Mouse (Mus musculus) c-Kit-positive CD71-negative TER-119-negative erythroid progenitor cells, embryonic 14.5 days (primary cell): ENCODE results near the gene Tcp10c.
"Not testable (repeated sequence)": the region's sequence is repeated elsewhere in the genome, so short reads cannot be mapped to it uniquely, and the experiment has no call there.

ENCODE experiments used
- DNase-seq: peaks from one replicate; pipeline ENCODE4 v3.0.0-alpha.2; 2013; ENCODE audit warnings: low read depth

The Tcp10c gene

DNA sequence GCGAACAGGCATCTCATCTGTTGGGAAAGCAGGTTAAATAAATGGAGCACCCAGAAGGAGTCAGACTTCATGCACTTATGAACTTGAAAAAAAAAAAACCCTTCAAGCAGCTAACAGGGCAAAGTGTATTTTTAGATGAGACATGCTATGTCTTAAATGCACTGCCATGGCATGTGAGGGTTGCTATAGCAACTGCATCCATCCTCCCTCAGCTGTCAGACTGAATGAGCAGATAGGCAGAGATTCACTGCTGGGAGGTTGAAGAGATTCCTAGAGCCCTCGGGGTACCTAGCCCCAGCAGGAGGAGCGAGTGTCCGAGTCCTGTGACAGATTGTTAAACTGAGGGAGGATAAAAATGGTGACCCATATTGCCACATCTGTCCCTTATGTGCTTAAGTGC is 36.6 kb downstream of the Tcp10c start:
- DNase-seq, result not testable (repeated sequence)

DNA sequence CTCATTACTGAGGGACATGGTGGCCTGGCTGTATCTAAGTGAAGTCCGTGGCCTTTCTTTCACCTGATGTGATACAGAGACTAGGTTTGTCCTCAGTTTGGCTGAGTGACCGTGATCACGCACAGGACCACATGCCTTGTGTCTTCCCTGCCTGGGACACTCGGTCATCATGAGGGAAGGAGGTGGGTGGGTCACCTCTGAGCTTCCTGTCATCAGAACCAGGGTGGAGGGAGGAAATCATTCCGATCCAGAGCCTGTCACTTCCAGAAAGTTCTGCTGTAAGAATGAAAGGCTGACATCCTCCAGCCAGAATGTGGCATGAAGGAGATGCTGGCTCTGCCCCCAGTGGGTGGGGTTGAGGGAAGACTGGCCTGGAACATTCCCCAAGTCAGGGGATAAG is 45.6 kb downstream of the Tcp10c start:
- not testable (repeated sequence) for DNase-seq

DNA sequence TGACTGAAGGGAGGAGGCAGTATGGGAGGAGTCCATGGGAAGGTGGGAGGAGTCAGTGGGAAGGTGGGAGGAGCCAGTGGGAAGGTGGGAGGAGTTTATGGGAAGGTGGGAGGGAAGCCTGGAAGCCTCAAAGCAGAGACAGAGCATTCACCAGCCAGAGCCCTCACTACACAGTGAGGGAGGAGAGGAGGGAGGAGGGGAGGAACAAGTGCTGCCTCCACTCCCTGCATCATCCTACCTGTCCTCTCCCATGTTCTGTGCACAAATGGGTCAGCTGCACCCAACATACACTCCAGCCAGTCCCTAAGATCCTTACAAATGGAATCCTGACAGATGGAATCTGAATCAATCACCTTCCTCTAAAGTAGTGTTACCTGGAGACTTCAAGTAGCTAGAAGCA is 47.7 kb downstream of the Tcp10c start:
- DNase-seq, result not testable (repeated sequence)

DNA sequence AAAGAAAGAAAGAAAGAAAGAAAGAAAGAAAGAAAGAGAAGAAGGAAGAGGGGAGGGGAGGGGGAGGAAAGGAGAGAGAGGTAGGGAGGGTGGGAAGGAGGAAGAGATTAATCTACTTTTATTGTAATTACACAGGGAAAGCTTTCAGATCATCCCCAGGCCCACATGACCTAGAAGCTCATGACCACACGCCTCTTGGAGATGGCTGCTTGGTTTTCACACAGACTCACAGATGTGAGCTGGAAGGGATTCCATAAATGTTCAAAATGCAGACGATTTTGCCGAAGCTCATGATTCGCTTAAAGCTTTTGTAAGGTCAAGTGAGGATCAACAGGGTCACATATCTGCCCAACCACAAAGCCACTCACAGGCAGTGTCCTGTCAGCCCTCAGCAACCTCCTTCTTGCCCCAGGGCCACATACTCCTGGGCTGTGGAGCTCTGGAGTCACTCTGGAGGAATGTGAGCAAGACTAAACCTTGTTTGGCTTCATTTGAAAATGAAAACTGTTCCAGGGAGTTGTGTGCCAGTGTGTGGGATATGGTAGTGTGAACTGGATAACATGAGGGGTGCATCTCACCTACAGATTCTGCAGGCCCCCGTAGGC is 49.3 kb downstream of the Tcp10c start:
- DNase-seq, result not testable (repeated sequence)

DNA sequence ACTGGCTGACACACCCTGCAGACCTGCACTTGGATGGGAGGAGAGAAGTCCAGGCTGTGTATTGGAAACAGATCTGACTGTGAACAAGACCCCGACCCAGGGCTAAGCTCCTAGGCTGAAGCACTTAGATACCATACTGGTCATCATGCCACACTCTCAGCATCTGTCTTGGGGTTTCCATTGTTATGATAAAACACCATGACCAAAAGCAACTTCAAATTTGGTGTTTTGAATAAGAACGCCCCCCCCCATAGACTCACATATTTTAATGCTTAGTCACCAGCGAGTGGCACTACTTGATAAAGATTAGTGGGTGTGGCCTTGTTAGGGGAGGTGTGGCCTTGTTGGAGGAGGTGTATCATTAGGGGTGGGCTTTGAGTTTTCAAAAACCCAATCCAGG is 51.7 kb downstream of the Tcp10c start:
- DNase-seq, result not testable (repeated sequence)

DNA sequence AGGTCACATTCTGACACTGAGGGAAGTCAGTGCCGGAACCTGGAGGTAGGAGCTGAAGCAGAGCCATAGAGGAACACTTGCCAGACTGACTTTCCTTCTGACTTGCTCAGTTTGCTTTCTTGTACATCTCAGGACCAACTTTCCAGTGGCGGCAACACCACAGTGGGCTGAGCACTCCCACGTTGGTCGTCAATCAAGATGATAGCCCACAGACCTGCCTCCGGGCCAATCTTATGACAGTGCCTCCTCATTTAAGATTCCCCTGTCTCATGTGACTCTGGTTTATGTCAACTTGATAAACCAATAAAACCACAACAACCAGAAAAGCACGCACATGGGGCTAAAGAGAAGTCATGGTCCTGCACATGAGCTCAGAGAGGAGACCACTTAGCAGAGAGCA is 52.3 kb downstream of the Tcp10c start:
- DNase-seq, result not testable (repeated sequence)

DNA sequence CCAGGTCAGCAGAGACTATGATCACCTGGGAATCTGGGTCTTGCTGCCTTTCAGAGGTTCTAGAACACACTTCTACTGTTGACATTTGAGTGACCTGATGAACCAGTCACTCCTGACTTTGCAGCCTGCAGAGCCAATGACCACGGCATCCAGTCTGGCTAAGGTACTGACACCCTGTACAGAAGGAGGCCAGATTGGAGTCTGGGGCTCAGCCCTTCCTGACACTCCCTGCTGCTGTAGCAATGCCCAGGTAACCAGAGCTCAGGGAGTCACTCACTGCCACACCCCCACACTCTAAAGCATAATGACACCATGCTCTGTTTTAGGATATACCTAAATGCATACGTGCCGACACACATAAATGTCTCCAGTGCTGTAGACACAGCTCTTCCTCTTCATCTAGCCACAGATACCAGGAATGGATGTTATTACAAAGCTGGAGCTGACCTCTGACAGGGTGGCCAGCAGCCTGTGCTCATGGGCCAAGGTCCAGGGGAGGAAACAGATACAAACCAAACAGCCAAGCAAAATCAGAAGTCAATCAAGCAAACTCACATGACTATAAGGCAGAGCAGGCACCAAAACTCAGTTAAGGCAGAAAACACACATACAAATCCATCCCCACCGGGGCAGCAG is 53.4 kb downstream of the Tcp10c start:
- DNase-seq, result not testable (repeated sequence)

DNA sequence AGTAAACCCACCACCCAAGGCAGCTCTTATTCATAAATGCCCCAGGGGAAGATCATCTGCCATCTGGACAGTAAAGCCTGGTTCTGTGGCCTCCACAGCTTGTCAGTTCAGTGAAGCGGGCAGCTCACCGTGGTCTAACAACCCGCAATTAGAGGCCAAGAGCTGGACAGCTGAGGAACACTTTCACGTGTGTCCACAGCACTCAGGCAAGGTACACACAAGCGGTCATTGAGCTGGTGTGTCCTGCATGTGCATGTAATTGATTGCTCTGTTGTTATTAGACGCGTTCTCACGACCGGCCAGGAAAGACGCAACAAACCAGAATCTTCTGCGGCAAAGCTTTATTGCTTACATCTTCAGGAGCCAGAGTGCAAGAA is 53.9 kb downstream of the Tcp10c start:
- DNase-seq, result not testable (repeated sequence)

DNA sequence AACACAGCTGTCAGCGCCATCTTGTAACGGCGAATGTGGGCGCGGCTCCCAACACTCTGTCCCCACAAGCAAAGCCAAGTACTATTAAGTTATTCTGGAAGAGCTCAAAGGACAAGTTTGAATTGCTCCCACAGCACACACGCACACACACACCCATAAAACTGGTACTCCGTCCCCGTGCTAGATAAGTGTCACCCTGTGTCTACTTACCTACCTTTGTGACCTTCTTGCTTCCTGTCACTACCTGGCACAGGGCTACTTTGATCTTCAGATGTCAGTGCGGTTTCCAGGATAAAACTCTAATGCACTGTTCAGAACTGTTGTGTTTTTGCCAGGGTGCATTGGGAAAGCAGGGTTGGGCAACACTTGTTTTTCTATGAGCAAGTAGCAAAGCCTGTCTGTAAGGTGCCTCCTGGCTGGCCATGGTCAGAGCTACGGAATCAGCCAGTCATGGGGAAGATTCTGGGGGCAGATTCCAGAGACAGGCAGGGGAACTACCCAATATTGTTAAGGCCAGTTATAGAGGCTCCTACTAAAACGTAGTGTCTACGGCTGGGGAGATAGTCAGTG is 66.7 kb downstream of the Tcp10c start:
- not testable (repeated sequence) for DNase-seq

DNA sequence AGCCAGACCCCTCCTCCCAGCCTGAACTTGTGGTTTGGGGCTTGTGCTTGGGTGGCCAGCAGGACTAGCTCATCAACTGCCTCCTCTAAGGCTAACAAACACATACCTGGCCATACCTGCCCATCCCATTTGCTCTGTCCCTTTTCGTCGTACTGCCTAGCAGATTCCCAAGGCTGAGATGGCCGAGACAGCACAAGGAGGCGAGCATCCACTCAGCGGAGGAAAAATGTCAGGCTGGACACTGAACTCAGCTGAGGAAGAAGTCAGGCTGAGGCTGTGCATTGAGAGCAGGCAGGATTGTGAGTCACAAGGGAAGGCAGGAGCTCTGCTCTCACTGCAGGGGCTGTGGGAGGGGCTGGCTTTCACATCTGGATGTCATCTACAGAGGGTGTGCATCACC is 68.3 kb downstream of the Tcp10c start:
- not testable (repeated sequence) for DNase-seq

DNA sequence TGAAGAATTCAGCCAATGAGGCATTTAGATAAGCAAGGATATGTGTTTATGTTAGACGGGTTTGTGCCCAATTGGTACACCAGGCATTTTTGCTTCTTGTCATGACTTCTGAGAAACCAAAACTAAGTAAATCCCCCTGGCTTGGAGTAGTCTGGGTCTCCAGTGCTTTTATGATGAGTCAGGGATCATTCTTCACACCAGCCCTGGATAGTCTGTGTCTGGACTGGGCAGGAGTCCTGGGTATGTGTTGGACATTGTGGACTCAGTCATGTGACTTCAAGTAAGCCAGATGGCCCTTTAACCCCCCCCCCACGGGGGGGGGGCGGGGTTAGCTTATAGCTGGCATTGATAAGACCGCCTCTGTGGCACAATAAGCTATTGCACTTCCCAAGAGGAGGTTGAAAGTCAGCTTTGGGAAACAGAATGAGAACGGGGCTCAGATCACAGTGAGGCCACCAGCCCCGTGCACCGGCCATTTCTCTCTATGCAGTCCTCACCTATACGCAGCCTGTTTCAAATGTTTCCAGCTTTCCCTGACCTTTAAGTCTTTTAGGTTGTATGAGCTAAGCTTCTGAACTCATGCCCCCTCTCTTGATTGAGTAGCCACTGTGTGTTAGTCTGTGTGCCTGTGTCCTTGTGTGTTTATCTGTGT is 69.1 kb downstream of the Tcp10c start:
- DNase-seq, result not testable (repeated sequence)

DNA sequence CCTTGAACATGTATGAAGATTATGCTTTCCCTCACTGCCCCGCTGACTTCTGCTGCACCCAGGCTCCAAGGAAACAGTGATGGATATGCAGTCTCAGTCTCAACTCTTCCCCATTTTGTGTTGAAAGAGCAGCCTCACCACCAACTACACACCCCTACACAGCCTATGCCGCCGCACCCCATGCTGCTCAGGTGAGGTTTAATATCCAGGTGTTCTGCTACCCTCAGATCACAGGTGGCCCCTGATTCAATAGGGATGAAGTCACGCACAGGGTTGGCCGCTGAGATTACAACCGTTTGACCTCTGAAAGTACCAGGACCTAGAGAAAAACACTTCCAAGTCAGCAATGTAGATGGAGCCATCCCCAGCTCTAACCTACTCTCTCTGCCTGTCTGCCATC is 69.9 kb downstream of the Tcp10c start:
- not testable (repeated sequence) for DNase-seq

DNA sequence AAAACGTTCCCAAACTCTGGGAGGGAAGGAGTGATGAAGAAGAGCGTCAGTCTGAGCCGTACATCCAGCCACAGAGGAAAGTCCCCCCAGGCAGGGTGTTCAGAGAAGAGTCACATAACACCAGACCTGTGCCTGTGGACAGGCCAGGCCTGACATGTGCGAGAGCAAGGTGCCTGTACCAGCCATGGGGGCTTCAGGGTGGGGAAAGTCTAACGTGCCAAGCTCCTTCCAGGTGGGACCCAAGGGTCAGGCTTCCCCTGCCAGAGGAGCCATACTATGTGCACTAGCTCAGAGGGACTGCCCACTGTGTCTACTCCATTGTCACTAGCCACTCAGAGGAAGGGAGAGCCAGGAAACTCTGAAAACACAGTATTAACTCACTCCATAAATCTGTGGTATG is 71.3 kb downstream of the Tcp10c start:
- DNase-seq, result not testable (repeated sequence)

DNA sequence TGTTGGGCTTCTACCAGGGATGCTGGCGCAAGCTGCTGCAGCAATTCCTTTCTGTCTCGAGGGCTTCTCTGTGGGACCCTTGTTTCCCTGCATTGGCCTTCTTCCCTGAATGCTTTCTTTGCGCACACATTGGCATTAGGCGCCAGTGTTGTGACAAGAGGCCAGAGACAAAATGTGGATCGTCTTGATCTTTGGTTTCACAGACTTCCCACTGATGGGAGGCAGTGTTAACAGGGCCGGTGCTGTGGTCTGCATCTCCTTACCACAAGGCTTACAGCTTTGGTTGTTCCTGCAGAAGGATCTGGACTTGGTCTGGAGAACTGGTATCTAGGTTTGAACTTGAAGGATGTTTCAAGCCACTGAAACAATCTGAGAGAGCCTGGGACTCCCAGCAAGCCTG is 72.1 kb downstream of the Tcp10c start:
- DNase-seq, result not testable (repeated sequence)
